In genomic region chr5:143165508-143166070, GRCm38 (mm10) we compare ENCODE assay signal across 9 mouse cellular contexts. TPM values are rescaled to one million over a fixed set of nuclear protein-coding genes. Genes with fewer than 3 reads are reported as not detected.
DNase-seq lines count a peak whose midpoint lies in the region; ATAC-seq and TF ChIP-seq lines count a peak whose summit lies in the region.
"Had no signal": no experiment of that assay in that cellular context is flagged by ENCODE, and none has a peak within 500 bp of the region (broad histone marks: within the 10 kb centered on the region; RNA-seq: fewer than 3 reads in every experiment).

No protein-coding gene starts in this region.

- H3K4me1 ChIP-seq in lung, embryonic 16.5 days (replicated peaks; ENCODE audit: control insufficient read depth, insufficient read depth, low read length), result peaks cover 7% of the 10 kb centered on the region; the same call in 1 of the 2 replicates

- H3K36me3 ChIP-seq in lung, embryonic 16.5 days (ENCODE audit: control insufficient read depth, insufficient read depth, low read length), result no peaks in the 10 kb centered on the region

- peak; percentile 77 for ATAC-seq in lung, embryonic 16.5 days (ENCODE audit: low read depth)
- ATAC-seq in frontal cortex, adult (ENCODE audit: low TSS enrichment), result no peak

- no peaks in the 10 kb centered on the region for H3K27me3 ChIP-seq in lung, embryonic 16.5 days (ENCODE audit: control insufficient read depth, insufficient read depth, low read depth, low read length)

- no peaks in the 10 kb centered on the region for H3K9me3 ChIP-seq in lung, embryonic 16.5 days (ENCODE audit: control insufficient read depth, low read length)

- WGBS in lung, embryonic 16.5 days, result 9% methylated on average over 18 of the region's 18 CpGs

- no peak for TF ChIP-seq CTCF in layer of hippocampus, adult 2 months (conservative IDR thresholded peaks at IDR 0.05)

- no peak overlapping the region for H3K27ac ChIP-seq in lung, embryonic 16.5 days (ENCODE audit: low read length)
- H3K27ac ChIP-seq in layer of hippocampus, adult 2 months, result no peak overlapping the region

- no peak overlapping the region for H3K9ac ChIP-seq in lung, embryonic 16.5 days (ENCODE audit: low read length)

- peak overlapping the region; percentile 37; the same call in 1 of the 2 replicates for H3K4me2 ChIP-seq in lung, embryonic 16.5 days (ENCODE audit: low read depth, low read length)

- peak; percentile 20 for DNase-seq in urinary bladder, postnatal 25 days (ENCODE audit: low spot score)
- no peak for DNase-seq in urinary bladder, postnatal 10 days (ENCODE audit: low spot score)
- peak; percentile 33 for DNase-seq in kidney, adult 18-20 months
- DNase-seq in yolk sac, embryonic 10.5 days (ENCODE audit: low spot score), result peak; percentile 55
- no peak for DNase-seq in layer of hippocampus, postnatal 25 days (ENCODE audit: extremely low spot score in 1 of 2, low spot score in 1 of 2)
- DNase-seq in layer of hippocampus, adult 2 months (ENCODE audit: low spot score in 2 of 2), result no peak

- H3K4me3 ChIP-seq in lung, embryonic 16.5 days (ENCODE audit: low read length), result peak overlapping the region; percentile 5; the same call in 1 of the 2 replicates
- no peak overlapping the region for H3K4me3 ChIP-seq in layer of hippocampus, adult 2 months

RNA-seq across cellular contexts. Expression of gene Rbak, which starts 15.0 kb away (rescaled TPM):
- 11.7 and 12.7 TPM in 2 replicates for polyA plus RNA-seq in lung, embryonic 16.5 days (2015; fragmentation: Nextera tagmentation; extraction: Ambion mirVana)
- total RNA-seq in layer of hippocampus, postnatal 25 days (2021), result 10 to 100 TPM; 12.8 to 15.2 TPM
- 10 to 100 TPM; 15.2 to 17.4 TPM for total RNA-seq in layer of hippocampus, adult 2 months (2021)

RNA-seq across cellular contexts. Expression of gene Spdye4b, which starts 15.2 kb away (rescaled TPM):
- 0.11 TPM in 1 of 2 replicates, not detected in the other for polyA plus RNA-seq in lung, embryonic 16.5 days (2015; fragmentation: Nextera tagmentation; extraction: Ambion mirVana)
- not detected for total RNA-seq in layer of hippocampus, postnatal 25 days (2021)
- not detected for total RNA-seq in layer of hippocampus, adult 2 months (2021)
- polyA plus RNA-seq: neural tube, embryonic 14.5 days had no signal

RNA-seq across cellular contexts. Expression of gene Olfr718-ps1, which starts 18.2 kb away (rescaled TPM):
- not detected in 2 replicates for polyA plus RNA-seq in lung, embryonic 16.5 days (2015; fragmentation: Nextera tagmentation; extraction: Ambion mirVana)
- under 1 TPM; 0.10 to 0.21 TPM for total RNA-seq in layer of hippocampus, postnatal 25 days (2021)
- under 1 TPM; 0.07 to 0.26 TPM for total RNA-seq in layer of hippocampus, adult 2 months (2021)

RNA-seq across cellular contexts. Expression of gene Rnf216, which starts 52.8 kb away (rescaled TPM):
- 35.0 and 35.9 TPM in 2 replicates for polyA plus RNA-seq in lung, embryonic 16.5 days (2015; fragmentation: Nextera tagmentation; extraction: Ambion mirVana)
- 10 to 100 TPM; 46.6 to 47.5 TPM for total RNA-seq in layer of hippocampus, postnatal 25 days (2021)
- 10 to 100 TPM; 47.8 to 52.5 TPM for total RNA-seq in layer of hippocampus, adult 2 months (2021)

Comparison
In these comparisons a context has a peak if more than half of its experiments do, and no peak if none do; other contexts are left out.
1. DNase-seq: peak in urinary bladder, postnatal 25 days (single experiment), kidney, adult 18-20 months (single experiment) and yolk sac, embryonic 10.5 days (single experiment); none in urinary bladder, postnatal 10 days (single experiment), layer of hippocampus, postnatal 25 days (0 of 2) and layer of hippocampus, adult 2 months (0 of 2).